Mouse (Mus musculus): ENCODE data around the gene Srcin1.

Gene Srcin1

DNA sequence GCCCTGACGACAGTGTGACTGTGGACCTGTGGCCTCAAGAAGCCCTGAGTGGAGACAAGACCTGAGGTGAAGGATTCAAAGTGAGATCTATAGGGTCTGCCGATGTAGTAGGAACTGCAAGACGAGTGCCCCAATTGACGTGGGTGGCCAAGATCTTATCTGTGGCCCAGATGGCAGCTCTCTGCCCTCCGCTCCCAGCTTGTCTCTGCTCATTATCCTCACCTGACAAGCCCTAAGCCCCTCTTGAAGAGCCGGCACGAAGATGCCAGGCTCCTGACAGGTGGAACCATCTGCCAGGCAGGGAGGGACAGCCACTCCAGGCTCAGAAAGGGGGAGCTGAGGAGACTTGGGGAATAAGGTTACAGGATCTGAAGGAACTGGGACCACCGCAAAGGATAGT, 43.6 kb downstream of the Srcin1 start:
- DNase-seq (ENCODE audit: low spot score): no peak

DNA sequence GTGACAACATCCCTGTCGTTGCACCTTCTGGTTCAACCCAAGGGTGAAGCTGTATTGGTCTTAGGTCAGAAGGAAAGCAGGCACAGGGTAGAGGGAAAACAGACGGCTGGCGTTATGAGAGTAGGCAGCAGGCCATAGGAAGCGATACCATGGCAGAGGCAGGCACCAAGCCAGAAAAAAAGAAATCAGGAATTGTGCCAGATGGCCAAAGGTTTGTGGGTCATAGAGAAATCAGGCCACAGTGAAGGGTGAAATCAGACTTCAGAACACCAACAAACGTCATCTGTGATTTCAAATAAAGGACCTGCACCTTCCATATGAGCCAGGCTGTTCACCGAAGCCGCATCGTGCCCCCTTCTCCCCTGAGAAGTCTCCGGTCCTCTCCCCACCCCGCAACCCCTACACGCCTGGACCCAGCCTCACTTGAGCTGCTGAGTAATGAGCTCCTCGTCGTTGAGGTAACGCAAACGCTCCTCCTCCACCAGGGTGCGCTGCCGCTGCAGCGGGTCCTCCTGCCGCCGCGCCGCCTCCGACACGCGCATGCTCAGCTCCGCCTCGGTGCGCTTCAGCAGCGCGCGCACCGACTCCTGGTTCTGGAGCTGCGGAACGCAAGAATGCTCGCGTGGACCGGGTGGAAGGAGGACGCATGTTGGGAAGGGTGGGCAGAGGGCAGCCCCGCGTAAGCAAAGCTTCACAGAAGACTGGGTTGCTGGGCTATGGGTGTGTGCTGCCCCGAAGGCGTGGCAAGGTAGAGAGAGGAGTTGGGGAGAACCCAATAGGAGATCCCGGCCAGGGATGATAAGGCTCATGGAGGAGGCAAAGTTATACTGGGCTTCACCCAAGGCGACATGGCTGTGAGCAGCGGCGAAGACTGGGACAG, 44.4 kb downstream of the Srcin1 start:
- DNase-seq (ENCODE audit: low spot score): peak; percentile 90

DNA sequence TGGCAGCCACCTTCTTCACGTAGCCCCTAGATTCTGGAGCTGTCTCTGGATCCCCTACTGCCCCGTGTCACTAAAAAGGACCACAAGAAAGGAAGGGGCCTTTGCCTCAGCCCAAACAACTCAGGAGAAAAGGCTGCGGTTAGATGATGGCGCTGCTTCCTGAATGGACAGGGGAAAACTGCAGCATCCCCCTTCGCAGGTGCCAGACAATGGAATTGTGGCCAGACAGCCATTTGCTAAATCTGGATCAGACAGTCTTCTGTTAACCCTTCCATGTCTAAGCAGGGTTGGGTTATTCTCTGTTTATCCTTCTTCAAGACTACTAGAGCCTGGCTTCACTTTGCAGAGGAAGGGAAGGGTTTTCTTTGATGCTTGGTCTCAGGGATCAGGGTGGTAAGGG, 45.0 kb downstream of the Srcin1 start:
- no peak for DNase-seq (ENCODE audit: low spot score)

DNA sequence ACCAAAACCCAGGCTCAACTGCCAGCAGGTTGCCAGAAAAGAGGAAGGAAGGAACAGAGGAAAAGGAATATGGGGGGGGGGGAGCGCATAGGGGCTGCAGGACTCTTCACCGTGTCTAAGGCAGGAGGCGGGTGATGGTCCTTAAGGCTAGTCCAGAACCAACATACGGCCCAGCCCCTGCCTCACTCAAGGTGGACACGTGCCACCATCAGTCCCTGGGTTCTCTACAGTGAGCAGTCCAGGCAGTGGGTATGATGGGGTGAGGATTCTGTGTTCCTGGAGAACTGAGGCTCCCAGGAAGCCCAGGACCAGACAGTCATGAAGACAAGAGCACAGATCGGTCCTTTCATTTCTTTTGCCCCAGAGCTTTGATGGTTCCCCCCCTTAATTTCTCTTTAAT, 45.9 kb downstream of the Srcin1 start:
- DNase-seq (ENCODE audit: low spot score): no peak

DNA sequence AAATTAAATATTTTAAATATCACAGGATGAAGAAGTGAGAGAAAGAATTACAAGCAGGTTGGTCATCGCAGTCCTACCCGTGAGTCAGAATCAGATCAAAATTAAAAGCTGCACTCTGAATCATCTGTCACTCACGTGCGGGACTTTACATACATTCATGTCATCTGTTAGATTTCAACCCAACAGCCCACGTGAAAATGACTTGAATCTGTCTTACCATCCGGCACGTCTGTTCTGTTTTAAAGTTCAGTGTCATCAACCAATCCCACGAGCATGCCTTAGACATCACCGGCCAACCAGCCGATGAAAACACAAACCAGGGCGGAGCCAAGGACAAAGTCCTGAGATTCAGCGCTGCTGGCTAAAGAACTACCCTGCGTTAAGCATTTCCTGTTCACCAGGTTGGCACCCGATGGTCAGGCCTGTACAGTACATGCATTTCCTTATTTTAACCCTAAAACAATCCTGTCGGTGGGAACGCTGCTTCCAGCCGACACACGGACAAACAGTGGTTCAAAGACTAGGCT, 47.6 kb downstream of the Srcin1 start:
- DNase-seq (ENCODE audit: low spot score): no peak

DNA sequence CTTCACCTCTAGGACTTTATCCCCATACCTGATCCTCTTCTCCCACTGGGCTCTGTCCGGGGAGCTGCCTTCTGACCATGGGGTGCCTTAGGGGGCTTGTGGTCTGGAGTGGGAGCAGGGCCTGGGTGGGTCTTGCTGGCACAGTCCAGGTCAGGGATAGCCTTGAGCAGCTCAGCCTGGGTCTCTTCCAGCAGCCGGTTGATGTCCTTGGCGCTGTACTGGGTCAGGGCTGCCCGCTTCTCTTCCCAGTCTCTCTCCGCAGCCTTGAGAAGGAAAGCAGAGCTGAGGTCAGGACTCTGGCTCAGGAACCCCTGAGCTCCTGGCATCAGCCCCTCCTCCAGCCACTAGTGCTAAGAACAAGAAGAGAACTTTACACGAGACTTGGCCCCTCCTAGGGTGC, 50.7 kb downstream of the Srcin1 start:
- no peak for DNase-seq (ENCODE audit: low spot score)

DNA sequence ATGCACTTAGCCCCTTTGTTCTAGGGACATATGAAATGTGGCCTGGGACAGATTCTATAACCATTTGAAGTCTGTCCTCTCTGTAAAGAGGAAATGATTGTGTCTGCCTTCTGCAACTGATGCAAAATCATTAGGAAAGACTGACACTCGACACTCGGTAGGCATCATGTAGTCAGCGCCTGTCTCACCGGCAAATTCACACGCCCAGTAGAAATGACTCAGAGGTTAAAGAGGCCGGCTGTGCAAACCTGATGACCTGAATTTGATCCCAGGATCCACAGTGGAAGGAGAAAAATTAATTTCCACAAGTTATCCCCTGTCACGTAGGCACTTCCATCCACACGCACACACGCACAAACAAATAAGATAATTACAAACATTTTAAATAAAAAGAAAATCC, 51.7 kb downstream of the Srcin1 start:
- no peak for DNase-seq (ENCODE audit: low spot score)

DNA sequence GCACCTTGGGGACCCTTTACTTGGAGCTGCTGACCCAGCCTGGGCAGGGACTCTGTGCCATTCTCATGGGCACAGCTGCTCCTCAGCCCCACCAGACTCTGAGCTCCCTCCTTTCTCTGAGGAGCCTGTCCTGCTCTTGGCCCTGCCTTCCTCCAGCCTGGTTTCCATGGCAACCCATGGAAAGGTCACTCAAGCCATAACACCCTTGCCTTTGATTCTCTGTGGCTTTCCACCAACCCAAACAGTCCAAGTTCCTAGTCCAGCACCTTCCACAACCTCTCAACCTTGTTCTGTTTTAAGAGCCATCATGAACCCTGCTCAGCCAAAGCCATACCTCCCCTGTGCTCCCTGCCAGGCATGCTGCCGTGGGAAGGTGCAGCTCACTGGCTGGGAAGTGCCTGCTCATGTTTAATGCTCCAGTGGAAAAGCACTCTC, 52.1 kb downstream of the Srcin1 start:
- no peak for DNase-seq (ENCODE audit: low spot score)

DNA sequence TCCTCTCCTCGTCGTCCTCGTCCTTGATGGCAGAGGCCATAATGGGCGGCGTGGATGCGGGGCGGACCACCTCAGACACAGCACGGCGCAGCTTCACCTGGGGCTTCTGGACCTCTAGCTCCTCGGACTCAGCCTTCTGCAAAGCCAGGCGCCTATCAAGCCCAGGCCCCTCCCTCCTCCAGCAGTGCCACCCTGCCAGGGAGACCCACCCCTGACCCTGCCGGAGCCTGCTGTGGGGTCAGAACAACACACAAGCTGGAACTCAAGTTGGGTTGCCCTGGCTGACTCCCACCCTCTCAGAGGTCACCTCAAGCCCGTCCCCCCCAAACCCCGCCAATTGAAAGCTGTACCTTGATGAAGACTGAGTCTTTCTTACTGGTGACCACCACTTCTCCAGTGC, 52.9 kb downstream of the Srcin1 start:
- no peak for DNase-seq (ENCODE audit: low spot score)

DNA sequence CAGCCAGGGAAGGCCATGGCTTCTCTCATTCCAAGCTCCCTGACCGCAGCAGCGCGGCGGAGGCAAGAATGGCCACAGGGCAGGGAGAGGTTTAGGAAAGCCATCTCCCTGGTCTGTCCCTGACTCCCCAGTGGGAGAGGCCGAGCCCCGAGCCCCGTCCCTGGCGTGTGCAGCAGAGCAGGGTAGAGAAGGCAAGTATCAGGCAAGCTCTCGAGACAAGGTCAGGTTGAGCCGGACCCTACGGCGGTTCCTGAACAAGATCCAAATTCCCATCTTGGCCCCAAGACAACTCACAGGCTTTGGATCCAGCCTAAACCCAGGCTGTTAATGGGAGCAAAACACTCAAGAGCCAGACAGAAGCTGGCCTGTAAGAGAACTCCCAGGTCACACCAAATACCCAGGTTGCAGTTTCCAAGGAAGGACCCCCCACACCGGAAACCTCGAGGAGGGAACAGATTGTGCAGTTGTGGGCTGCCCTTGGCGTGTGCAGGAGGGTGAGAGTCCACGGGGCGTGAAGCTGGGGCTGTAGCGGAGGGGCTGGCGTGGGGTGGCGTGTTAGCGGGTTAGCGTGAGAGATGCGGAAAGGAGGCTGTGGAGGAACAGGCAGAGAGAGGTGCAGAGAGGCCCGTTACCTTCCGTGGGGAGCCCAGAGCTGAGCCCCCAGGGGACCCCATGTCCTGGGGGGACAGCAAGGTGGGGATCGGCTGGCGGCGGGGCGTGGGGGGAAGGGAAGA, 54.1 kb downstream of the Srcin1 start:
- no peak for DNase-seq (ENCODE audit: low spot score)

DNA sequence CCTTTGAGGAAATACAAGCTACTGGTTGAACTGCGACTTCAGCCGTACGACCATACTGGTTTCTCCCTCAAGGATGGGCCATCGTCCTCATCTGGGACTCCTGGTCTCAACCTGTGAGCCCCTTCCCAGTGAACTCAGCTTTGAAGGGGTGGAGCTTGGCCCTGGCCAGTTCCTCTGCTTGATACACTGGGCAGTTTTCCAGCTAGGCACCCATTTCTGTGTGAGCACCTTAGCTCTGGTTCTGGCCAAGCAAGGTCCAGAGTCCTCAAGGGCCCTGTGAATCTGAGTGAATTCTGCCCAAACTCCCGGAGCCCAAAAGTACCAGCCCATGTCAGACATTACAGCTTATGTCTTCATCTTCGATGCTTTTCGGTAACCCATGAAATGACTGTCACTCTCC, 55.4 kb downstream of the Srcin1 start:
- DNase-seq (ENCODE audit: low spot score): no peak

DNA sequence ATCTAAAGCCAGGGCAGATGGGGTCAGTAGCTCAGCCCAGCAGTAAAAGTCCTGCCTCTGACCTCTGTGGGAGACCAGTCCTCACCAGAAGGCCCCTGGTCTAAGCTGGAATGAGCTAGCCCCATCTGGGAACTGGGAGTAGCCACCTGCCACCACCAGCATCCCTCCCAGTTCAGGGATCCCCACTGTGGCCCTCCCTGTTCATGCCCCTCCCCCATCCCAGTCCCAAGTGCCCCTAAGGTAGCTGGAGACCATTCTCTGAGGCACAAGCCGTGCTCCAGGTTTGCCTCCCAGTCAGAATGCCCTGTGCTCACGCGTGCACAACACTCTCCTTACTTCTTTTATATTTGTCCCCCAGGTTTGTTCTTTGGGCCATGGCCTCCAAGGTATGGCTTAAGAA, 62.9 kb downstream of the Srcin1 start:
- no peak for DNase-seq (ENCODE audit: low spot score)

DNA sequence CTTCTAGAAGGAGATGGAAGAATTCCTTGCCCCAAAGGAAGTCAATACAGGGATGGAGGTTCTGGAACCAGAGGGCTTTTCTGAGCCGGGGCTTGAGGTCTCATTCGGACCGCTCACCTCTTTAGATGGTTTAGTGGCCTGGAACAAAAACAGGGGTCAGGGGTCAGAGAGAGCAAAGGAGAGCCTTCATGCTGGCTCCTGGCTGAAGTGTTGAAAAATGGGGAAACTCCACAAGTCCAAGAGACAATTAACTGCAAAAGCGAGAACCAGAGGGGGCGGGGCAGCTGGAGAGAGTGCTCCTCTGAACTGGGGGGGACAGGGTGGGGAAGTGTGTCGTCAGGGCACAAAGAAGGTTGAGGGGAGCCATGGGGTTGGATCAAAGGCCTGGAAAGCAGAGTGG, 63.5 kb downstream of the Srcin1 start:
- no peak for DNase-seq (ENCODE audit: low spot score)

DNA sequence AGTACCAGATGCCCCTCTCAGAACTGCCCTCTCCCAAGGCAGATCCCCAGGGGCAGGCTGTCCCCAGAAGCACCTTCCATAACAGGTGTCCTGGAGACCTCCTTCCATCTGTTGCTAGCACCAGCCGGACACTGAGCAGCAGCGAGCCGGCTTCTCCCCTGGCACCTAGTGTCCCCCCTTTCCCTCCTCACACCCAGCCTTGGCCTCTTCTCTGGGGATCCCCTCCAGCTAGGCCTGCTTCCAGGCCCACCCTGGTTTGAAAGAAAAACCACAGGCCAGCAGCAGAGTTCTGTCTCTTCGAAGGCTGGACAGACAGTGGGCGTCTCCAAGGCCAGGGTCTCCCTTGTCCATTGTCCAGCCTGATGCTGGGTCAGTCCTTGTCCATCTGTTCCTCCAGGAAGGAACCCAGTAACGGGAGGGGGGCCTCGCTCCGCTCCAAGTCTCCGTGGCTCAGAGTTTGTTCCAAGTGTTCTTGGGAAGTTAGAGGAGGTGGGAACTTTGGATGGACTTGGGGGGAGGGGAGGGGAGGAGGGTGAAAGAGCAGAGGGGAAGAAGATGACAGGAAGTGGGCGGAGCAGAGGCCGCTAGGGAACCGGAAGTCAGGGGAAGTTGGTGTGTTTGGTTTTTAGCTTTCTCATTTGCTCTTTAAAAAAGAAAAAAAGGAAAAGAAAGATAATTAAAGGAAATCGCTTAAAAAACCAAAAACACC, 64.2 kb downstream of the Srcin1 start:
- no peak for DNase-seq (ENCODE audit: low spot score)

DNA sequence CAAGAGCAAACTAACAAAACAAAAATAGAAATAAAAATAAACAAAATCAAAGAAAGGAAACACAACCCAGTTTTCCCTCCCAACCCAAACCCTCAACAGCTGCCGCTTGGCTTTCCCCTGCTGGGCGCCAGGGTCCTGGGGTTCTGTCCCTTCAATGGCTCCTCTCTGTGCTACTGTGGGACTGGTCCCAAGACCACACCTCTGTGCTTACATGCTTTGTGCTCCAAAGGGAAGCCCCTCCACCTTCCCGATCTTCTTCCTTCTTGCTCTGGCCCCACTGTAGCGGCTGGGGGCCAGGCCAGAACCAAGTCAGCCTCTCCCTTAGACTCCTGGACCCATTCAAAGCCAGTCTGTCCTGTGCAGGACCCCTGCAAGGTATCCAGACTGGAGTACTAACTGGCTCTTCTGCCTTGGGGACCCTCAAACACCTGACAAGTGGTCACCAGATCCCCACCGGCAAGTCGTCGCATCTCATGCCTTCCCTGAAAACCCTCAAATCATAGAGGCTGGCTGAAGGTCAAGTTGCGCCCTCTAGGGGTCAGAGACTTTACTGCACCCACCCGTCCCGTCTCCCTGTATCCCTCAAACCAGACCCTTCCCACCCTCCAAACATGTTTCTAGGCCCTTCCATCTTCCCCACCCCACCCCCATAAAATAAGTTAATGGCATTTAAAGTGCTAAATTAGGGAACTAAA, 64.9 kb downstream of the Srcin1 start:
- peak; percentile 72 for DNase-seq (ENCODE audit: low spot score)

DNA sequence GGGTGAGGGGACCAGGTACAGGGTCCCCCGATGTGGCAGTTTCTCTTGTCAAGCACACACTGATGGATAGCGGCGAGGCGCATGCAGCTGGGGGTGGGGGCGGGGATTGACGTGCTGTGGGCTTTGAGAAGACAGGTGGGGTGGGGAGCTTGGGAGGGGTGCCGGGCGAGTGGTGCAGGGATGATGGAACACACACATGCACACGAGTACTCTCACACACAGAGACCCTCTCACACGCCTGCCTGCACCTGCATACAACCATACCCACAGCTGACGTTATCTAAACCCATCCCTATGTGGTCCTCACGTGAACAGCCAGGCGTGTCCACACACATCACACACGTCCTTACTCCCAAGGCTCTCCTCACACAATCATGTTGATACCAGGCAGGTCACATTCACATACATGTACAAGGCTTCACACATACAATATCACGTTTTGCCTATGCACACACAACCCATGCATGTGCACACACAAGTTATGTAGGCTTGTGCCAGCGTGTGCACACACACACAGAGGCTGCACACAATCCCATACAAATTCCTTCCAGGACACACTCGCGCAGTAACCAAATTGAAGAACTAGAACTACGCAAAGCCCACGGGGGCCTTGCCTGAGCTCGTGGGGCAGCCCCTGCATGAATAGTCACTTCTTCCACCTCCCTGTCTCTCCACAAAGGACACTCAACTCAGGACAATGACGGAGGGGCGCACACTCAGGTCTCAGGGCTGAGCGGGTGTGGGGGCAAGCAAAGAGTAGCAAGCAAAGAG, 66.1 kb downstream of the Srcin1 start:
- DNase-seq (ENCODE audit: low spot score): no peak

DNA sequence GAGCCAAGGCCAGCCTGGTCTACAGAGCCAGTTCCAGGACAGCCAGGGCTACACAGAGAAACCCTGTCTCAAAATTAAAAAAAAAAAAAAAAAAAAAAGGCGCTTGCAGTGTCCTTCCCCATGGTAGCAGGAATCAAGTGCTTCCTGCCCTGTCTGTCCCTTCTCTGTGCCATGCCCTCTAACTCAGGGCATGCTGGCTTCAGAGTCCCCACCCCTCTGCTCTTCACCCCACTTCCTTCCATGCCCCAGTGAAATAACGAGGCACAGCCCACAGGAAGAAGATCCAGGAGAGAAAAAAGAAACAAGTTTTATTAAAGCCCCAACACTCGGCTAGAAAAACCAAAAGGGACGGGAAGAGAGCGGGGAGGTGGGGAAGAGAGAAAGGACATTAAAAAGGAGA, 66.9 kb downstream of the Srcin1 start:
- no peak for DNase-seq (ENCODE audit: low spot score)

DNA sequence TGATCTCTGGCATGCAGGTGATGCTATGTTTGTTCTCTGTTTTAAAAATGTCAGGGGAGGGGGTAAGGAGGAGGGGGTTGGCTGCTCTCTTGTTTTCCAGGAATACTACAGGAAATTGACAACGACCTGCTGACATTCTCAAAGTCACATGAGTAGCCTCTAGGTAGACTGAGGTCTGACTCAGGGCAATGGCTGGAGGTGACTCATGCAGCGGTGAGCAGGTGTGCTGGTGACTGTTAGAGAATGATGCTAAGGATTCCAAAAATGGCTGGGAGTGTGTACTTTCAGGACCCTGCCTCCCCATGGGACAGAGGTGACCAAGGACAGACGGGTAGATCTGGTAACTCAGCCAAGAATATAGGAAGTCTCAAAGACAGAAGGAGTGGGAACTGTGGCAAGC, 67.8 kb downstream of the Srcin1 start:
- DNase-seq (ENCODE audit: low spot score): no peak

DNA sequence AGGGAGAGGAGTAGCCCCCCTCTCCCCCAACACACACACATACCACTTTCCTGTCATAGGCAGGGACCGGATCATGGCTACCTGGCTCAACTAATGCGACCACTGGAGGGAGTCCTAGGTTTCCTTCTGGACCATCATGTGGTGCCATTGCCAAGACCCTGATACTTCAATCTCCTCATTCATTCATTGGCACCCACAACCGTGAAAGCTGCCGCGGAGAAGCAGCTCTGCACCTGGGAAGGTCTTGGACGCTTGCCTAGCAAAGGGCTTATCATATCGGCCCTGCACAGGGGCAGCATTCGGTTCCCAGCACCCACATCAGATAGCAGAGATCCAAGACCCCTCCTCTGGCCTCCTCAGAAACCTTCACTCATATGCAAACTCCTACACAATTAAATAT, 69.7 kb downstream of the Srcin1 start:
- DNase-seq (ENCODE audit: low spot score): no peak

DNA sequence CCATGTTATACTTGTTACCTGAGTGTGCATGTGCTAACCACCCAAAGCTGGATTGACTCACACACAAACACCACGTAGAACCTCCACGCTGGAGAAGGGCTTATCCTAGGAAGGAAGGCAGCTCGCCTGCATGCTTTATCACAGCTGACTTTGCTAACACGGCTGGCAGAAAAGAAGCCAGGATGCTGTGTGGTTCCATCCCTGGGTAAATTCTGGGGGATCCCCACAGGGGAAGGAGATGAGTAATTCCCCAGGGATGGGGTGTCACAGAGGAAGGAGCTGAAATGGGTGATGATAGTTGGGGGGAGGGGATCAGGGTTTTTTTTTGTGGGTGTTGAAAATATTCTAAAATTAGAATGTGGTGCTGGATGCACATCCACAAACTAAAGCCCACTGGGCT, 70.2 kb downstream of the Srcin1 start:
- no peak for DNase-seq (ENCODE audit: low spot score)

DNA sequence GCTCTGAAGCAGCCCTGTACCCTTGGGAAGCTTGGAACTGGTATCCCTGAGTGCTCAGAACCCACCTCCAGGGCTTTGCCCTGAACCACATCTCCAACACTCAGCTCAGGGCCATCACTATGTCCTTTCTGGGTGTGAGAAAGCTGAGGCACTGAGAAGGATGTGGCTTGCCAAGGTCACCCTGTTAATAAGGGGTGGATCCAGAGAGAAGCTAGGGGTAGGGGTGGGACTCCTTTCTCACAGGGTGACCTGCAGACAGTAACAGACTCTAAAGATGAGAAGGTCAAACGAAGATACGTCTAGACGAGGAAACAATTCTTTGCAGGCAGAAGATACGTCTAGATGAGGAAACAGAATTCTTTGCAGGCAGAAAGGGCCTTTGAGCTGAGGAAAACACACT, 73.1 kb downstream of the Srcin1 start:
- no peak for DNase-seq (ENCODE audit: low spot score)

Data from urinary bladder, postnatal 14 days (tissue).